Mouse (Mus musculus): ENCODE results near the gene Ppp1r9a.

- TF ChIP-seq POLR2A (IDR thresholded peaks at IDR 0.05; ENCODE audit: borderline replicate concordance, insufficient read depth, low read length) (no peak), CTCF (IDR thresholded peaks at IDR 0.05; ENCODE audit: borderline replicate concordance, insufficient read depth, low read depth, low read length) (no peak)
These were observed 103.7 kb downstream of the Ppp1r9a start for GRCm38 (mm10) chr6:5006283-5006946.

All from cerebellum, adult 2 months (tissue).